Mouse (Mus musculus) hindbrain, embryonic 13.5 days (tissue): Measurements from ENCODE around the gene Cst9. TPM values are rescaled to one million over a fixed set of nuclear protein-coding genes. Genes with fewer than 3 reads are reported as not detected.

Experiments used
- ATAC-seq: fragments of 200-750 bp; cut with Nextera tagmentation; 2 replicates; pipeline ENCODE4 v1.8.0; 2017; ENCODE audit warnings: moderate TSS enrichment; ENCODE audit not compliant: low FRiP score
- H3K27ac ChIP-seq: fragments of 300-500 bp; sonication (generic); 2 replicates; pipeline ENCODE4 v1.5.1; 2015; ENCODE audit warnings: inconsistent platforms, mild to moderate bottlenecking, moderate library complexity
- H3K27me3 ChIP-seq: fragments of 300-500 bp; sonication (generic); 2 replicates; pipeline ENCODE4 v1.6.1; 2015; ENCODE audit warnings: mild to moderate bottlenecking, inconsistent platforms
- H3K36me3 ChIP-seq: fragments of 300-500 bp; sonication (generic); 2 replicates; pipeline ENCODE4 v1.6.1; 2015; ENCODE audit warnings: mild to moderate bottlenecking, inconsistent platforms
- H3K4me1 ChIP-seq: fragments of 300-500 bp; sonication (generic); replicated peaks from 2 replicates; pipeline ENCODE4 v1.6.1; 2015; ENCODE audit warnings: inconsistent platforms
- H3K4me2 ChIP-seq: fragments of 300-500 bp; sonication (generic); 2 replicates; pipeline ENCODE4 v1.6.1; 2015; ENCODE audit warnings: inconsistent platforms, mild to moderate bottlenecking, moderate library complexity
- H3K4me3 ChIP-seq: fragments of 300-500 bp; sonication (generic); 2 replicates; pipeline ENCODE4 v1.5.1; 2015; ENCODE audit warnings: mild to moderate bottlenecking, inconsistent platforms
- H3K9ac ChIP-seq: fragments of 300-500 bp; sonication (generic); 2 replicates; pipeline ENCODE4 v1.6.1; 2015; ENCODE audit warnings: mild to moderate bottlenecking, inconsistent platforms
- H3K9me3 ChIP-seq: fragments of 300-500 bp; sonication (generic); 2 replicates; pipeline ENCODE4 v1.6.1; 2016; ENCODE audit warnings: inconsistent platforms
- polyA plus RNA-seq: library from polyadenylated mRNA; unstranded; fragments of >200 nt; fragmentation: Nextera tagmentation; extraction: Ambion mirVana; gene quantifications from 2 replicates; pipeline ENCODE4 v1.2.1, GENCODE M21; 2015

The Cst9 gene
- polyA plus RNA-seq, 1 experiment from 2014 or later = not detected

DNA sequence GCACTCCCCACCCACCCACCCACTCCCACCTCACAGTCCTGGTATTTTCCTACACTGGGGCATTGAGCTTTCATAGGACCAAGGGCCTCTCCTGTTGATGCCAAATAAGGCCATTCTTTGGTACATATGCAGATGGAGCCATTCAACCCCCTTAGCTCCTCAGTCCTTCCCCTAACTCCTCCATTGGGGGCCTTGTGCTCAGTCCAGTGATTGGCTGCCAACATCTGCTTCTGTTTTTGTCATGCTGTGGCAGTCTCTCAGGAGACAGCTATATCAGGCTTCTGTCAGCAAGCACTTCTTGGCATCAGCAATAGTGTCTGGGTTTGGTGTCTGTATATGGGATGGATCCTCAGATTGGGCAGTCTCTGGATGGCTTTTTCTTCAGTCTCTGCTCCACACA is 49.8 kb downstream of the Cst9 start:
- H3K9me3 ChIP-seq = no peaks in the 10 kb centered on the region

More for the DNA sequence above, 49.8 kb downstream of the Cst9 start:
- Histone ChIP-seq H3K4me2 (no peak overlapping the region), H3K9ac (no peak overlapping the region), H3K27ac (no peak overlapping the region), H3K4me3 (no peak overlapping the region), H3K36me3 (no peaks in the 10 kb centered on the region), H3K4me1 (no peaks in the 10 kb centered on the region), H3K27me3 (no peaks in the 10 kb centered on the region)
- ATAC-seq = peak; percentile 68; the same call in 1 of the 2 replicates

Other genes with a start within 250 kb of the Cst9 start
- 53.0 and 53.3 TPM in 2 replicates for gene Nxt1, start 162.5 kb upstream of the Cst9 start, polyA plus RNA-seq
- 14.8 and 14.9 TPM in 2 replicates for gene Gzf1, start 154.1 kb upstream of the Cst9 start, polyA plus RNA-seq
- gene Napb, start 102.7 kb upstream of the Cst9 start, polyA plus RNA-seq = 44.2 and 49.1 TPM in 2 replicates
- gene Cstl1, start 84.8 kb upstream of the Cst9 start, polyA plus RNA-seq = not detected in 2 replicates
- not detected in 2 replicates for gene Cst11, start 63.6 kb upstream of the Cst9 start, polyA plus RNA-seq
- not detected in 2 replicates for gene 8030411F24Rik, start 53.1 kb upstream of the Cst9 start, polyA plus RNA-seq
- not detected in 2 replicates for gene Cst12, start 45.8 kb upstream of the Cst9 start, polyA plus RNA-seq
- not detected in 2 replicates for gene Cst8, start 36.4 kb upstream of the Cst9 start, polyA plus RNA-seq
- gene Cst13, start 15.1 kb upstream of the Cst9 start, polyA plus RNA-seq = not detected in 2 replicates
- not detected in 2 replicates for gene 9230104L09Rik, start 29.9 kb downstream of the Cst9 start, polyA plus RNA-seq
- 522 and 533 TPM in 2 replicates for gene Cst3, start 40.5 kb downstream of the Cst9 start, polyA plus RNA-seq
- not detected in 2 replicates for gene Gm1330, start 168.1 kb downstream of the Cst9 start, polyA plus RNA-seq
- gene Gm10750, start 182.1 kb downstream of the Cst9 start, polyA plus RNA-seq = not detected in 2 replicates